Mouse (Mus musculus): Measurements from ENCODE around the gene Fstl1.

Fstl1 gene

DNA sequence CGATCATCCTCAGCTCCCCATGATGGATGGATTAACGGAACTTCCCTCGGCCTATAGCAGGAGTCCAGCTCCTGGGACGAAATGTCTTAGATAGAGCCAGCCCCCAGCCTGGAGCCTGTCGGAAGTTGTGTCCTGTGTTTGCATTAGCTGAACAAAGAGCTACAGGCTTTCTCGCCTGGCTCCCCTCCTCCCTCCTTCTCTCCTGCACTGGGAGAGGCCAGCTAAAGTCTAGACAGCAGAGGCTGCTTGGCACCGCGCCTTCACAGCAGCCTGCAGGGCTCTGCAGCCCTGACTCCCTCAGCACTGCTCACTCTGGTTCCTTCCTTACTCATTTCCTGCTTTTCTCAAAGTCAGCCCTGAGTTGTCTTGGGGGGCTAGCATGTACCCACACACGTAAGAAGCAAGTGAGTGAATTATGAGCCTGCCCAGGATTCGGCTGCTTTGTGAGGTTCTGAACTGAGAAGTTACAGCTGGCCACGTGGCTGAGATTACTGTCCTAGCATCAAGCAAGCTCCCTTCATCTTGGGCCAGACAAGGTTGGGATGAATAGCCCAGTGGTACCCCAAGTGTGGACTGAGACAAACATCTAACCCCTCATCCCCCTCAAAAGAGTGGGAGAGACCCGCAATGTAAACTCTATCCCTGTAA lies 11.8 kb downstream of the Fstl1 start:
- DNase-seq = peak; percentile 75

DNA sequence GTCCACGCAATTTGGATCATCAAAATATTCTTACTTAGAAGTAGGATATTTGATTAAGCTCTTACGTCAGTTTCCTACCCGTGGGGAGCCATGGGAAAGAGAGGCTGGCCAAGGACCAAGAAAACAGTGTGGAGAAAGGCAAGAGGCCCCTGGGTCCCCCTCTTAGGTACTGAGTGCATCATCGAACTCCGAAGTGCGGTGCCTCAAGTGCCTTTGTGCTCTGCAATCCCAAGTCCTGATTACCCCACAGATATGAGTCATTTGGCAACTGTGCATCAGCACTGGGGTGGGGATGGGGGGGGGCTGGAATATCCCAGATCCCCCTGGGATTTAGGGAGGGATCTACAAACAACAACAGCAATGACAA lies 12.3 kb downstream of the Fstl1 start:
- DNase-seq = no peak

DNA sequence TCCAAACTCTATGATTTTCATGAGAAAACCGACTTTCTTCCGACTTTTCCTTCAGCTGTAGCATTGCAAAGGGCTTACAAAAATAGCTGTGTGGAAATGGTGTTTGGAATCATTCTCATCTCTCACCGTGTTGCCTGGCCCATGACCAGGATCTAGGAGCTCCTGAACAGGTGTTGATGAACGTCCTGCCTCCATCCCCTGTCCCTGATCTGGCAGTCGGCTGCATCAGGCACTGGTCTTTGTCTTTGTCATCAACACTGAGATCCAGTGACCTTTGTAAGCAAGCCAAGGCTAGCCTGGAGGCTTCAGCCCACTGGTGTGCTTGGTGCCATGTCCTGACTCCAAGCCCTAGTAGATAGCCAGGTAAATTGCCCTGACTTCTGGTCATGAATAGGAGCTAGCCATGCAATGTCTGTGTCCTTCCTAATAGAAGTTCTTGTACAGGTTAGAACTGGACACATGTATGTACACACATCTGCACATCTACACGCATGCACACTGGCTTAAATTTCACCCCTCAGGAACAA lies 12.8 kb downstream of the Fstl1 start:
- DNase-seq = no peak

DNA sequence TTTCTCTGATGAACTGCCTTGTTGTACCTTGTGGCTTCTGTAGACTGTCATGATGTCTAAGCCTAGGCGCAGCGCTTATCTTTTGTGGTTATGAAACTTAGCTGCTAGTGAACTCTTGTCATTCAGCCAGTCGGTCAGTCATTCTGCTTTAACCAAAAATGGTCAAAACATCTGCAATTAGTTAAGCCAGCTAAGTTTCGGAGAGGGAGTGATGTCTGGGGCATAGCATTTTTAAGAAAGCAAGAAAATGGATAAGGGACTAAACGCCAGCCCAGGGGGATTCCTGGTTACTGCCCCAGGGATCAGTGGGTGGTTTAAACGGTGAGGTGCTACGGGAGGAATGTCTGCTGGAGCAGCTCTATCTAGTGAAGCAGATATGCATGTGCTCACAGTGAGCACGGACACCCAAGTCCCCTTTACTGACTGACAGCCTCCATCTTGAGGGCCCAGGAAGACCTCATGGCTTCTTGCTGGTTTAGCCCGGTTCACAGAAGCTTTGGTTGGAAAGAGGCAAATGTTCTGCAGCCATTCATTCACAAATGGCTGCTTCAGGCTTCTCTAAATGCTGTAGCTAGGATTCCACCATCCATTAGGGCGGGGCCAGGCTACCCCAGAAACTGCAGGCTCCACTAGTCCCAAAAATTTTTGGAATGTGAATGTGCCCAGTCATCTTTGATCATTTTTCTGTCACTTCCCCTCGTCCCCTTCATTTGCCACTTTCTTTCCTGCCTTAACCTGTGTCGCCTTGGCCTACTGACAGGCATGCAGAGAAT lies 13.5 kb downstream of the Fstl1 start:
- no peak for DNase-seq

DNA sequence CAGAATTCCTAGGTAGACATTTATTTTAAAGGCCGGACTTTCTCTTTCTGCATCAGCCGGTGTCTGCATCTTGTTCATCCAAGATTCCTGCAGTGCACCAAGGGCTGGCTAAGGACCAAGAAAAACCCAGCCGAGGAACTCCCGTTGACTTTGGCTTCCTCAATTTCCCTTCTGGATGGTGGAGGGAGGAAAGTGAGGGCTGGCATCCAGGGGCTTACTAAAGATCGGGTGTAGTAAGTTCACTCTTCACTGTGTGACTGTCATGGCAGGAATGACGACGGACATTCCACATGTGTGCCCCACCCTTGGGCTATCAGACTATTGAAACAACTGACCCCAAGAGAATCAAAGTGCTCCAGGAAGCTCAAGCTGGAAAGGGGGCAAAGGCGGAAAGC lies 14.1 kb downstream of the Fstl1 start:
- no peak for DNase-seq

DNA sequence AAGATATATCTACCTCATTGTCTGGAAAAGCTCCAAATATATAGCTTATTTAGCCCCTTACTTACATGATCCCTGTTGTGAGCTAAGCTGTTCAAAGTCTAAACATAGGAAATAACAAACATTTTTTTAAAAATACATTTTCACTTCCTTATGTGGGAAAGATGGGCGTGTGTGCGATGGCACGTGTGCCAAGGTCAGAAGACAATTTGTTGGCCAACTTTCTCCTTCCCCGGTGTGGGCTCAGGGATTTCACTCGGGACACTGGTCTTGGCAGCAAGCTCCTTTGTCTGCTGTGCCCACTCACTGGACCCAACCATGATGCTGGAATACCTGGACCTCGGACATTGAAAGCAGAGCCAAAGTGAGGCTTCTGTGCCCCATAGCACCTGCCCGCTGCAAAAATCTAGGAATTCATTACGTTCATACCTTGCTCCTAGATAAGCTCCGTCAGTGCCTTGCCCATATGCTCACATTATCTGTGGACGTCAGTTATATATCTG lies 19.0 kb downstream of the Fstl1 start:
- DNase-seq = no peak

DNA sequence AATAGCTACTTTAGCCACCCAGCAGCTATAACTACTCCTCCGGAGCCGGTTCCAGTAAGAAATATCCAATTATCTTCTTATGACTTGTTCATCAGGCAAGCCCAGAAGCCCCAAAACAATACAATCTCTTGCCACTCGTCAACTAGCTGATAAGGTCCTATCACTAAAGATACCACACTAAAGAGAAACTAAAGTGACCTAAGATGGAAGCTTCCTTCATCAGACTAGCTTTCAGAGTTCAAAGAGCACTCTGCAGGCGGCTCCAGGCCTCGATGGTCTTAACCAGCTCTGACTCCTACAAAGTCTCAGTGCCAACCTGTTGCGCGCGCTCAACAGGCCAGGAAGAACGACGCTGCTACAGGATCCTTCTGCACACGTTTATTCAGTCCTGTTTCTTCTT lies 19.6 kb downstream of the Fstl1 start:
- DNase-seq = no peak

DNA sequence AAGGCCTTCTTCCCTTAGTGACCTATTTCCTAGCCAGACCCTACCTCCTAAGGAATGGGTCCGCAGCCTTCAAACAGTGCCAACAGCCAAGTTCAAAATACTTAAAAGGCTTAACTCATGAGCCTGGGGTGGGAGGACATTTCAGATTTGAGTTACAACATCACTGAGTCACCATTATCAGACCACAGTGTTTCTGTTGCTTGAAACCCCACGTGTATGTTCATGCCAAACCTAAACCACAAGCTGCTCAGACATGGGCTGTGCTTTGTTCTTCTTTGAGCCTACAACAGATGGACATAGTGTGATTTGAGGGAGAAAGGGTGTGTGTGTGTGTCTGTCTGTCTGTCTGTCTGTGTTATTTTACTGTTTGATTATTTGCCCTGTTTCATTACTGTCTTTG lies 24.4 kb downstream of the Fstl1 start:
- no peak for DNase-seq

DNA sequence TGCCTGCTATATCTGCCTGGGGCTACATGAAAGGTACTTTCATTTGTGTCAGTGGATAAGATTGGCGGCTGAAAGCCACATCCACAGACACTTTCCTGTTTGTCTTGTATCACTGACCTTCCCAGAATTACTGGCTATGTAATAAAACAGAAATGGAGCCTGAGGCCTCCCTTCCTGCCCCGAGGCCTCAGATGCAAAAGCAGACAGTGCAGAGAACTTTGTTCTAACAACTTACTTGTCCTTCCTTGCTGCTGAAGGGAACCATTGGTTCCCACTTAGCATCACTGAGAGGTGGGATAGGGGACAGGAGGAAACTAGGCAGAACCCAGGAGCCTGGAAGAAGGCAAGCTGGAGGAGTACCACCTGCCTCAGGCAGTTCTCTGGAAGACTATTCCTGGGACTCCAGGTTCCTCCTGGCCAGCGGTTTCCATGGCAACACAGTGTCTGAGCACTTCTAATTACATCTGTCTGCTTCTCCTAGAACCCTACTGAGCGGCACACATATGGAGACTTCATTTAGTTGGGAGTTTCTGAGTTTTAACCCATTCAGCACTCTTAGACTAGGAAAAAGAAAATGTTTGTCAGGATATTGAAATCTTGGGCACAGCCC lies 26.1 kb downstream of the Fstl1 start:
- DNase-seq = no peak

DNA sequence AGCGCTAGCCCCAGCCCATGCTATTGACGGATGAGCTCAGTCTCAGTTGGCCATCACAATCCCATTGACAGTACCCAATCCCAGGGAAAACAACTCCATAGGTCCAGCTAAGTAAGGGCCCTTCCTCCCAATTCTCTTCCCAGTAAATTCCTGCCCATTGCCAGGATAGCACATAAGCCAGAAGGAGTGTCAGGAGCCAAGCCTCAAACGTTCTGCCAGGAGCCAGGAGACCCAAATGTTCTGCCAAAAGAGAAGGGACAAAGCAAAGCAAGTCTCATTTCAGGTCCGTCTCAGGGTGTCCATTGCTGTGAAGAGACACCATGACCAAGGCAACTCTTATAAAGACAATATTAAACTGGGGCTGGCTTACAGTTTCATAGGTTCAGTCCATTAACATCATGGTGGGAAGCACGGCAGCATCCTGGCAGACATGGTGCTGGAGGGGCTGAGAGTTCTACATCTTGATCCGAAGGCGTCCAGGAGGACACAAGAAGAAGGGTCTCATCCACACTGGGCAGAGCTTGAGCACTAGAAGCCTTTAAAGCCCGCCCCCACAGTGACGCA lies 26.8 kb downstream of the Fstl1 start:
- DNase-seq = no peak

DNA sequence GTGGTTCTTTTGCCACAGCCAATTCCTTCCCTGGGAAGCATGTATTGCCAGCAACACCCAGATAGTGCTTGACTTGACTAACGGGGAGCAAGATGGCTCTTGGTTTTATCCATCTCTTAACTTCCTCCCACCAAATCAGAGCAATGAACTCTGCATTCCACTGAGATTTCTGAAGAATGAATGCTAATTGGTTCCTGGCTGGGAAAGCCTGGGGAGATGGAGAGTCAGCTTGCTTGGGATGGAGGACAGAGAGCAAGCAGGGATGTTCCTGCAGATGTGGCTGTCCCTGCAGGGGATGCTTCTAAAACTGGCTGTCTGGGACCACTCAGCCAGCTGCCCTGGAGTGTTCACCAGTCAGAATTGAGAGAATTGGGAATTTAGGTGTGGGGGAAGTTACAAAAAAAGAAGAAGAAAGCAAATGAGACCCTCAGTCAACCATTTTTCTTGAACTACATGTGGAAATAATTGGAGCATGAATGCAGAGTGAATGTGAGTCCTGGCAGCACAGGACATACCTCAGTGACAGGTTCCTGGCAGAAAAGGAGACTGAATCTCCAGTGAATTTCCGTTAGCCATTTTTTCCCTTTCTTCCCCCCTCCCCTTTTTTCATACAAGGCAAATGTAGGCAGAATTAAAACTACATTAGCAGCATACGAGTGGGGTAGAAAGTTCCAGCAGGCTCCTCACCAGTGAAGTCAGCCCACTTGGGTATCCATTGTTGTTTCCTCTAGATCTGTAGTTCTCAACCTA lies 29.2 kb downstream of the Fstl1 start:
- DNase-seq = no peak

DNA sequence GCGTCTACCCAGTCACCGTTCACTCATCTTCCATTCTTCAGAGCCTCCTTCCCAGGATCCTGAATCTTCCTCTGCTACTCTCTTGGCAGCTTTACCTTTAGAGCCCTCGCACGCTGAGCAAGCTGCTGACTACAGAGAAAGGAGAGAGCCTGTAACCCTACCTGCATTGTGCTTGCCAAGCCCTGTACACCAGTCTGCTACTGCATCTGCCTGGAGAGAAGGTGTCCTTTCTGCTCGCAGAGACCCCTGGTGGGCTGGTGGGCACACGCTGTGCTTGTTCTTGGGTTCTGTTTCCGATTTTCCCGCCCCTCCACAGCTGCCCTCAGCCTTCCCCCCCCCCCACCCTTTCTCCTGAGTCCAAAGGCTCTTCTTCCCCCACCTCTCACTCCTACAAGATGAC lies 30.6 kb downstream of the Fstl1 start:
- DNase-seq = no peak

DNA sequence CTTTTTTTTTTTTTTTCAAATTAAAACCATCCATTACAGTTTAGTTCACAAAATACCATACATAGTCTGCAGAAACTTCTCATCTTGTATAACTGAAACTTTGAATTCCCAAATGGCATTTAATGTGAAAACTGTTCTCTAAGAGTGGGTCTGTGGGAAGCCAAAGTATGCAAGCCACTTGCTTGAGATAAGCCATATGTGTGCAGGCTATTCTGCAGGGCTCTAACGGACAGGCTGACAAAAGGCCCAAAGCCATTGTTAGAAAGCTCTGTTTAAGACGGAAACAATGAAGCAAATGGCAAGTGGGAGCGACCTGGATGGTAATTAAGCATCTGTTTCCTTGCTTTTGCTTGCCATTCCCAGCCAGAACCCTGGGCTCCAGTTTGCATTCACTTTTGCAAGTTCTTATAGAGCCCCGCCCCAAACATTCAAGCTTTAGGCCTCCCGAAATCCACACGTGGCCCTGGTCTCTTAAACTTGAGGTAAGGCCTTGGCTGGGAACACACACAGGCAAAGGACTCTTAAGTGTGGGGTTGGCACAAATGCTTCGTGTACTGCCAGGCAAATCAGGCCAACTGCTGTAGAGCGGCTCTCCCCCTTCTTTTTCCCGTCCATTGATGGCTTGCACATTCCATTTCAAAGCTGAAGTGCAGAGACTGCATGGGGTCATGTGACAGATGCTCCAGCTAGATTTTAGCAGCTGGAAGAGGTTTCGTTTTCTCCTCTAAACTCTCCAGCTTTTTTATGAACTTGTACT lies 32.4 kb downstream of the Fstl1 start:
- DNase-seq = peak; percentile 73

DNA sequence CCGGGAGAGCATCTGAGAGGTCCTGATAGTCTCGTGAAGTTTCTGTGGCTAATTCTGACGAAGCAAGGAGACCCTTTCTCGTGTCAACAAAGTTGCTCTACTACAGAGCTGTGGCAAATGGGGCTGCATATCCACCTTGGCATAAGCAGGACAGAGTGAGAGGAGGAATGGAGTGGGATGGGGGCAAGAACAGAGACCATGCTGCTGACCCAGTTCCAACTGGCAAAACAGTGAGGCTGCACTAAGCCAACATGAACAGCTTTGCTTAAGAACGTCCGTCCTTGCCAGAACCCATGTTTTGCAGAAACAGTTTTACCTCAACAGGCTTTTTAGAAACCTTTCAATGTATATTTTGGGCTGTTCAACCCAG lies 32.9 kb downstream of the Fstl1 start:
- DNase-seq = no peak

DNA sequence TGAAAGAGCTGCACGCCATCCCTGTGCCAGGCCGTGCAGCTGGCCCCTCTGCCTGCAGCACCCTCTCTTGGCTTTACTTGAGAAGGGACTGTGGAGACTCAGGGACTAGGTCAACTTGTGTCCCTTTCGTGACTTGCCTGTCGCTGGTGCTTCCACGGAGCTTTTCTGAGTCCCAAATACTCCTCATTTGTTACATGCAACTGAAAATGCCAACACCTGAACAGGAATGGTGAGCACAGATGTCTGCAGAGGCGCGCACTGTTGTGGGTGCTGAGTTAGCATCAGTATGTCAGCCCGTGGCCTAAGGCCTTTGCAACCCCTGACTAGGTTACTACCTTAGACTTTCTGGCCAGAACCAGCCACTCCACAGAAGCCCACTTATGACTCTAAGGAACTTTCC lies 35.2 kb downstream of the Fstl1 start:
- no peak for DNase-seq

DNA sequence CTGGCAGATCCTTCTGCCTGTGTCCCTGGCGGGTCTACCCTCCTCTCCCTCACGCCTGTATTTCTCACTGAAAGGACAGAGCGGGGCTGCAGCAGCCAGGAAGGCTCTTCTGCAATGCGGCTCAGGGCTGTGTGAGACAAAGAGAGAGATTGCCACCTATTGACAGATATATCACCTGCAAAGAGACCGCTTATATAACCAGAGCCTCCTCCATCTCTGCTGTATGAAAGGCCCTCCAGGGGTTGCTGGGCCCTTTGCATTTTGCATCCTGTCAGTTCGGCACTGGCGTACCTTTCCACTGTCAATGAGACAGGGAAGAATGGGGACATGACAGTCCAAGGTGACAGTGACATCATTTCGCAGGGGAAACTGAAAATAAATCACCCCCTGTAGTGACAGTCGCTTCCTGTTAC lies 35.8 kb downstream of the Fstl1 start:
- peak; percentile 62 for DNase-seq

DNA sequence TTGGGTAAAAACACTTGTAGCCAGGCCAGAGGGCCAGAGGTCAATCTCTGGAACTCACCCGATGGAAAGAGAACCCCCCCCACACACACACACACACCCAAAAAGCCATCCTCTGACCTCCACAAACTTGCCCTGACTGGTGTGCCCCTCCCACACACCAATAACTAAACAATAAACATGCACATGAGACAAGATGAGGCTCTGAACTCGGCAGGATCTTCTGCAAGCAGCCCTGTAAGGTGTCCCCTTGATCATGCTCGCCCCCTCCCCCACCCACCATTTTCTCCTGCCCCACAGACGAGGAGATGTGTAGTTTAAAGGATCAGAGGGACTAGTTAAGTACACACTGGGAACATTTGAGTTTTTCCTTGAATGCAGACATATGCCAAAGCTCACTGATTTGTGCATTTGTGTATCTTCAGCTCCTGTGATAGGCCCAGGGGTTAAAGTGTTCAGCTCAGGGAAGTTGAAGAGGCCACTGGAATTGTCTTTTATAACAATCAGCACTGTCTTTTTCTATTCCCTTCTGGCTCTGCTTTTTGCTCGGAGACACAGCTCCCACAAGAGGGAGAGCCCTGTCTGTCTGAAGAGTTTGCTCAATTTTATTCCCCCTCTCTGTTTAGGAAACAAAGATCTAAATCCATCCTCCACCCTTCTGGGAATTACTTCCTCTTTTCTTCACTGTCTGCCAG lies 37.2 kb downstream of the Fstl1 start:
- no peak for DNase-seq

DNA sequence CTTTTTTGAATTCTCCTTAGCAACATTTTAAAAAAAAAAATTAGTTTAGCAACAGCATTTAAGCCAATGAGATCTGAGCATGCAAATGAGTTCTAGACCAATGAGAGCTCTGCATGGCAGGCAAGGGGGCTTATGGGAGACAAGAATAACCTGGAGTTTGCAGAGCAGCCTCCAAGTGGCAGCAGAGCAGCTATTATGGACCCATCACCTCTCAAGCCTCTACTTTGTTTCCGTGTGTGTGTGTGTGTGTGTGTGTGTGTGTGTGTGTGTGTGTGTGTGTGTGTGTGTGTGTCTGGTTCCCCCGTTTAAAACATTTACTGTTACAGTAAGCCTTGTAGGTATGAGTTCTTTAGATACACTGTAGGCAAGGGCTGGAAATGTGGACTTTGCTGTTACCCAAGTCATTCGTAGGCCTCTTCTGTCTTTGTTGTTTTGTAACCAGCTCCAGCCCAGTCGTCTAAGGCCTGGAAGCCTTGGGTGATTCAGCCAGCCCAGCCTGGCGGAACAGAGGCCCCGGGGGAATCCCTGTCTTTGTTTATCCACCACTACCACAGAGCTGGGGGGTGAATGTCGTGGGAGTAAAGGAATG lies 37.8 kb downstream of the Fstl1 start:
- DNase-seq = peak; percentile 88

DNA sequence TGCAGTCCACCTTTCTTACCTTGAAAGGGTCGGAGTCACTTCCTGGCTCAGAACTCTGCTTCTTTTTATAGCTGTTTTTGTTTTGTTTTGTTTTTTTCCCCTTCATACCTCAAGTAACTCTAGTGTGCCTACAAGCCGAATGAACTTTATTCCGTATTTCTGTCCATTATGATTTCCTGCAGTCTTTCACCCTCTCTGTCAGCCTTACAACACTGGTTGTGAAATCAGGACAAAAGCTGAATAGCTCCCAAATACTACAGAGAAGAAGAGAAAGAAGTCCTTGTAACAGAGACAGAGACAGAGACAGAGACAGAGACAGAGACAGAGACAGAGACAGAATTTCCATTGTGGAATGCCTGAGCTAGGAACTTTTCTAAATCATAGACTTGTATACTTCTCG lies 41.3 kb downstream of the Fstl1 start:
- no peak for DNase-seq

DNA sequence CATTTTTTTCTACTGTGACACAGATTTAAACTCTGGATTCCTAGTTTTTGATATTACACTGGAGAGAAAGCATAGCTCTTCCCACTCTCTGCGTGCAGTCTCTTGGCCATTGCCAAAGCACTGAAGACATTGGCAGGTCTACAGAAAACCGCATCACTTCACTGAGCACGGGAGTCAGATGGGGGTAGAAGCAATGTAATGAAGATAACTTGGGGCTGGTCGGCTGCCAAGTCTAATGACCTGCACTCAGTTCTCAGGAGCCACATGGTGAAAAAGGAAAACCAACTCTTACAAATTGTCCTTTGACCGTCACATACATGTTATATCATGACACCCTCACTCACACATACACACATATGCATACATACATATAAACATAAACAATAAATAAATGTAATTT lies 47.3 kb downstream of the Fstl1 start:
- no peak for DNase-seq
